Mouse (Mus musculus): Measurements from ENCODE around the gene Tns2.

GRCm38 (mm10) chr15:102117461-102118443 lies 17.5 kb downstream of the Tns2 start:
- no peak for TF ChIP-seq POLR2A (IDR thresholded peaks at IDR 0.05; ENCODE audit: borderline replicate concordance, control insufficient read depth, low read depth, low read length)
- no peak for TF ChIP-seq CTCF (IDR thresholded peaks at IDR 0.05; ENCODE audit: control insufficient read depth, insufficient read depth, low read length)

Data from bone marrow, adult 2 months (tissue).